Mouse (Mus musculus) brain, embryonic 14.5 days (tissue): Measurements from ENCODE around the gene Ccdc22. TPM values are rescaled to one million over a fixed set of nuclear protein-coding genes. Genes with fewer than 3 reads are reported as not detected.

ENCODE experiments used
- DNase-seq: peaks from one replicate; pipeline ENCODE4 v3.0.0-alpha.2; 2011; ENCODE audit warnings: low read depth
- CTCF ChIP-seq: fragments of 200-500 bp; IDR thresholded peaks from 2 replicates; pipeline ENCODE4 v1.5.1; 2012; ENCODE audit warnings: inconsistent platforms, mild to moderate bottlenecking, moderate library complexity, borderline replicate concordance; ENCODE audit not compliant: insufficient read depth, insufficient read length; ENCODE audit errors: extremely low read depth
- POLR2A ChIP-seq: fragments of 200-500 bp; IDR thresholded peaks from 2 replicates; pipeline ENCODE4 v1.6.1; 2012; ENCODE audit warnings: mild to moderate bottlenecking, inconsistent platforms, borderline replicate concordance; ENCODE audit not compliant: poor library complexity, insufficient read depth, insufficient read length, severe bottlenecking; ENCODE audit errors: extremely low read depth
- polyA plus RNA-seq: library from polyadenylated mRNA; depleted of rRNA; stranded (reverse); fragments of >200 nt; gene quantifications from 2 replicates; pipeline ENCODE4 v1.2.3, GENCODE M21; 2012

Ccdc22 gene
- polyA plus RNA-seq, 1 experiment = 26.8 TPM

DNA sequence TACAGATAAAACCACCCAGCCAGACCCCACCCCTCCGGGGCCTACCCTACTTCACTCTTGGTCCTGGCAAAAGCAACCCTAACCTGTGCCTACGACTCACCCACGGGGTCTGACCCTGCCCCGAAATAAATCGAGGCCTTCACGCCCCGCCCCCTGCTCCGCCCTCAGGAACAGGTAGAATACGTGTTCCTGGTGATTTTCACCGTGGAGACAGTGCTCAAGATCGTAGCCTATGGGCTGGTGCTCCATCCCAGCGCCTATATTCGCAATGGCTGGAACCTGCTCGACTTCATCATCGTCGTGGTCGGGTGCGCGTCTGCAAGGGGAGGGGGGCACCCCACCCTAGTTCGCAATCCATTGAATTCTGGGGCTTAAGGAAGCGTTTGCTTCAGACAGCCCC, 4.7 kb upstream of the Ccdc22 start:
- peak; percentile 12 for DNase-seq
- TF ChIP-seq CTCF = no peak
- TF ChIP-seq POLR2A = no peak

GRCm38 (mm10) chrX:7606783-7607182, 1.5 kb upstream of the Ccdc22 start, which contains the start of gene Cacna1f:
Cacna1f (plus strand) TSS chrX:7607083.
- TF ChIP-seq POLR2A = no peak
- TF ChIP-seq CTCF = no peak
- DNase-seq = no peak

DNA sequence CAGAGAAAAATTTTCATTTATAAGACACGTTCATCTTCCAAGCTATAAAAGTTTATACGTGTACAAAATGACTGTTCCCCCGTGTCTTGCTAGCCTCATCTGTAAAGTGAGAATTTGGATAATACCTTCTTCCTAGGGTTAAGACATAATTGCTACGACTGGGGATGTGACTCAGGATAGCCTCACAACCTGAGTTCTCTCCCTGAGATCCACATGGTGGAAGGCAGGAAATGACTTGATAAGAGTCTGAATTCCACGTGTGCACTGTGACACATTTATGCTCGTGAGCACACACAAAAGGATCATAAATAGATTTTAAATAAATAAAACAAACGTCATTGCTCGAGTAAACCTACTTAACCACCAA, 241 bp upstream of the Ccdc22 start:
- no peak for DNase-seq
- TF ChIP-seq POLR2A = no peak
- no peak for TF ChIP-seq CTCF

GRCm38 (mm10) chrX:7604004-7604403, 1.3 kb downstream of the Ccdc22 start:
- no peak for DNase-seq
- TF ChIP-seq POLR2A (no peak), CTCF (no peak)

DNA sequence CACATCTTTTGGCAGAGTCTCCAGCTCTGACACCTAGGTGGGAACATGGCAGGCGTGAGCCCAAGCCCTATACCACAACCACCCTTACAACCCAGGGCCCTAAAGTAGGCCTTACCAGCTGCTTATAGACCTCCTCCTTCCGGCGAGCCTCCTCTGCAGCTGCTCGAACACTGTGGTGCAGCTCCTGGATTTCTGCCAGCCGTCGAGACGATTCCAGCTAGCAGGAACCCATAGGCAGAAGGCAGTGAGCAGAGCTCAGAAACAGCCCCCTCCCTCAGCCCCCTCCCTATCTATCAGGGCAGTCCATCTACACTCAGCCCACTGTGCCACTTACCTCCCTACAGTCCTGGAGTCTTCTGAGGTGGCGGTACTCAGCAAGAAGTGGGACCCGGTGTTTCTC, 9.9 kb downstream of the Ccdc22 start:
- no peak for TF ChIP-seq CTCF
- TF ChIP-seq POLR2A = no peak
- peak; percentile 5 for DNase-seq

- no peak for TF ChIP-seq POLR2A
- no peak for DNase-seq
These were observed 19.0 kb downstream of the Ccdc22 start for GRCm38 (mm10) chrX:7586356-7586755.

GRCm38 (mm10) chrX:7583881-7584280, 21.4 kb downstream of the Ccdc22 start:
- TF ChIP-seq POLR2A = no peak
- TF ChIP-seq CTCF = no peak
- DNase-seq = no peak

DNA sequence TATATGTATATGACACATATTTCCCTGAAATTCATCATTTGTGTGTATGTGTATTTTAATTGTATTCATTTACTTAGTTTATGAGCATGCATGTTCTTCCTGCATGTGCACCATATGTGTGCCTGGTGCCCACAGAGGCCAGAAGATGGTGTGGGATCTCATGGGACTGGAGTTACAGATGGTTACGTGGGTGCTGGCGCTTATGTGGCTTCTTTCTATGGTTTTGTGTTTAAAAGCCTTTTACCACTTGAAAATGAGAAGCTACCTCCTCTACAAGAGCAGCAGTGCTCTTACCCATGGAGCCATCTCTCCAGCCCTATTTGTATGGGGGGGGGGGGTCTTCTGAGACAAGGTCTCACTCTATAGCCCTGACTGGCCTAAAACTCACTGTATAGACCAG, 24.2 kb downstream of the Ccdc22 start:
- TF ChIP-seq POLR2A = no peak
- no peak for TF ChIP-seq CTCF
- no peak for DNase-seq

DNA sequence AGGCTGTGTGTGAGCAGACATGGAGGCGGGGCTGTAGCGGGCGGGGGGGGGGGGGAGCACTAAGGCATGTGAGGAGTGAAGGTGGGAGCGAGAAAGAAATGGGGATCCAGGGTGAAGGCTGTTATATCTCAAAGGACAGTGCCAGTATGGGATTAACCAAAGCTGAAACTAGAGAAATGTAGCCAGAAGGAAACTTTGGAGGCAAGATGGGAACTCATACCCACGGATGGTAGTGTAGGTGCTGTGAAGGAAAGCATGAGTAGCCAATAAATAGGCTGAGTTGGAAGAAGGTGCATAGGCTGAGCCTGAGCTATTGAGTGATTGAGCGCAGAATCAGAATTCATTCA, 30.5 kb downstream of the Ccdc22 start:
- TF ChIP-seq CTCF = no peak
- TF ChIP-seq POLR2A = no peak
- DNase-seq = no peak

DNA sequence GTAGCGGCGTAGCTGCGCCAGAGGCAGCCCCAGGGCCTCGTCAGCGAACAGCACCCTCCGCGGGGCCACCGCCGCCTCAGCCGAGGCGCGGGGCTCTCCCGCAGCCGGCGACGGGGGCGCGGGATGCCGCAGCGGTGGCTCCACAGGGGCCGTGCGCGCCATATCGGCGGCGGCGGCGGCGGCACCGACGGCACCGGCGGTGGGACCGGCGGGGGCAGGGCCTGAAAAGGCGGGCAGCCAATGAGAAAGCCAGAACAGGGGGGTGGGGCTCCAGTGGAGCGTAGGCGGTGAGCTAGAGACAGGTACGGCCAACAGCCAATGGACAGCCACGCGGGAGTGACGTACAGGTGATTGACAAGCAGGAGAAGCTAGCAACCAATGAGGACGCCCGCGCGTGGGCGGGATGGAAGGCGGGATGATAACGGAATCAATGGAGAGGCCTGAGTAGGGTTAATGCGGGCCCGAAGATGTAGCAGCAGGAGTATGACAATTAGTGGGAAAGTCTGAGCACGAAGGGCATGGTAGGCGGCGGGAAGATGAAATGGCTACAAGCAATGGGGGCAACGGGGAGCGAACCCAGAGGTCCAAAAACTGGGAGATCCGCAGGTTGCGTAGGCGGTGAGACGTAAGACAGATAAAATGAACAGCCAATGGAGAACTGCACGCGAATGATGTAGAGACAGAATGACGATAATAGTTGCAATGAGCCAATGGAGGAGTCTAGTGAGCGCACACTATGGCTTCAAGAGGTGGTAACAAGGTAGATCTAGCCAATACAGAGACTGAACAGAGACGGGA, 31.0 kb downstream of the Ccdc22 start, which contains the start of gene Ppp1r3f:
Gene Ppp1r3f (minus strand): TSS at position 197 of the 798 bp plus-strand sequence.
- peak; percentile 99 for DNase-seq
- peak; percentile 84 for TF ChIP-seq POLR2A
- no peak for TF ChIP-seq CTCF

DNA sequence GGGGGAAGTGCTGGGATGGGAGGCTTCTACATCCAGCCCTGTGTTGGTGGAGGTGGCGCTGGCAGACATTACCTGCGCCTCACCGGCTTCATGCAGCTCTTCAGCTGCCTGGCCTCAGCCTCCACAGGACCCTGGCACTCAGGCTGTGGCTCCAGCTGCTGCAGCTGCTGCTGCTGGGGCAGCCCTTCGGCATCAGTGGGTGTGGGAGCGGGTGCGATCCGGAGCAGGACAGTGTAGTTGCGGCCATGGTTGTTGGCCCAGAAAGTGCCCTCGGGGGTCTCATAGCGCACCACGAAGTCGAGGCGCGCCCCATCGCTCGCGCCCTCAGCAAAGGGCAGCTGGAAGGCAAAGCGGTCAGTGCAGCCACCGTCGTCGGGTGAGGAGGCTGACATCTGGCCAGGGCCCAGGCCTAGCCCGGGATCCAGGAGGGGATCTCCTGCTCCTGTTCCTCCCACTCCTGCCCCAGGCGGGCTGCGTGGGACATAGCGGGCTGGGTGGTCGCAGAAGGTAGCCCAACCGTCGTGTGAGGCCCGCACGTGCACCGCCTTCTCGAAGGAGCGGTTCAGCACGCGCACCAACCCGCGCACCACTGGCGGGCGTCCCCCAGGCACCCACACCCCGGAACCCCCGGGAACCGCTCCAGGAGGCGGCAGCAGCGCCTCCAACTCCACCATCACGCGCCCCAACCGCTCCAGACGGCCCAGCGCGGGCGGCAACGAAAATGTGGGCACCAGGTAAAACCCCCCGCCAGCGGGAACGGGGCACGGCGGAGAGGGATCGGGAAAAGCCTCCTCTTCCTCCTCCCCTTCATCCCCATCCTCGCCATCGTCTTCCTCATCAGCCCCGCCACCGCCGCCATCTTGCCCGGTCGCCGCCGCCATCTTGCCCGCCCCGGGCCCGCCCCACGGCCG, 31.9 kb downstream of the Ccdc22 start, which contains the start of gene Foxp3:
Gene Foxp3 (plus strand): TSS at position 469 of the 911 bp plus-strand sequence.
- TF ChIP-seq POLR2A = no peak
- TF ChIP-seq CTCF = no peak
- peak; percentile 18 for DNase-seq

- TF ChIP-seq POLR2A (no peak), CTCF (no peak)
- DNase-seq = no peak
These were observed 32.9 kb downstream of the Ccdc22 start for GRCm38 (mm10) chrX:7572466-7572865.

DNA sequence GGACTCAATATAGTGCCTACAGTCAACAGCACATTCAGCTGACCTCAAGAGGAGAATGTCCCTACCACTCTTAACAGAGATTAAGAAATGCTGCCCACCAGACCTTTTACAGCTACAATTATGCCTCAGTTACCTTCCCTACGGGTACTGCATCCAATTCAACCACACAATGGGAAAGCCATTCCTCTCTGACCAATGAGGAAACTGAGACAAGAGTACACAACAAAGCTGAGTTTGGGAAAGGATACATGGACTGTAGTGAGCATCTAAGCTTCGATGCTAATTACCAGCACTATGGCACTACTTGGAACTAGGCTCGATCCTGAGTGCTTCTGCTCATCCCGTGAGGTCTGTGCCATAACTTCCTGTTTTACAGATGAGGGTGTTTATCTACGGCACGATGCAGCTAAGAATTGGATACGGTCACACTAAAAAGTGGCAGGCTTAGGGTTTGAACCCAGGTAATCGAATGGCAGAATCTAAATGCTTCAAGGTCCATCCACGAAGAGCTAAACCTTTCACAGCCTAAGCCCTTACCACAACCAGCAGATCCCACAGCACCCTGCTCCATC, 33.7 kb downstream of the Ccdc22 start:
- DNase-seq = no peak

DNA sequence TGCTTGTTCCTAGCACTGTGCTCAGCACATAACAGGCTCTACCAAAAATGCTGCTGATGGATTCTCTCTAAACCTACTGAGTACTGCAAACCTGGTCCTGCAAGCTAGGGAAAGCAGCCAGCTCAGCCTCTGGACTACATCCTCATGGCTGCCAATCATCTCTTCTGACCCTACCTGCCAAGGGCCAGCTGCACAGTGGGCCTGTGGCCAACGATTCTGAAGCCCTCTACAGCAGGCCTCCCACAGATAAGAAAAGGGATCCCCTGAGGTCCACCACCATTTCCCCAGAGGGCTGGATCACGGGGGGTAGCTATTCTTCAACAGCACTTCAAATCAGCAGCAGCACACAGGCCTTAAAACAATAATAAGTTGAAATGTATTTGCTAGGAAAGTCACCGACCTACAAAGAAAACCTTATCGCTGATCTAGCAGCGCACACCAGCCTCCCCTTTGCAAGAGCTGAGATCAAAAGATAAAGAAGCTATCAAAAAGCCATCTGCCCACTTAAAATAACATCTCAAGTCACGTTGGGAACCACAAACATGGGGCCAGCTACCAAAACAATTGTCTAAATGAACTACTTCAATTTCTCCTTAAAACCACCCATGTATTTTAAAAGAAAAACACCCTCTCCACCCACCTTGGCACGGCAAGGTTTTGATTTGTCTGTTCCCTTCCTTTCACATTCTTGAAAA, 34.7 kb downstream of the Ccdc22 start:
- TF ChIP-seq CTCF (no peak), POLR2A (no peak)
- DNase-seq = no peak

More for the DNA sequence above, 33.7 kb downstream of the Ccdc22 start:
- TF ChIP-seq POLR2A (no peak), CTCF (no peak)
